Comparison of ENCODE assay signal across 10 mouse cellular contexts in genomic region chr12:75668221-75668620, GRCm38 (mm10). TPM values are rescaled to one million over a fixed set of nuclear protein-coding genes. Genes with fewer than 3 reads are reported as not detected.
DNase-seq lines count a peak whose midpoint lies in the region; ATAC-seq and TF ChIP-seq lines count a peak whose summit lies in the region.
"Had no signal": no experiment of that assay in that cellular context is flagged by ENCODE, and none has a peak within 500 bp of the region (broad histone marks: within the 10 kb centered on the region; RNA-seq: fewer than 3 reads in every experiment).

No protein-coding gene starts in this region.

- no peaks in the 10 kb centered on the region; the same call in 1 of the 2 replicates for H3K79me2 ChIP-seq in heart, adult 2 months (replicated peaks; ENCODE audit: control insufficient read depth, insufficient read depth, low read length)
- H3K79me2 ChIP-seq in myocyte (ENCODE audit: control insufficient read depth, insufficient read depth) = peaks cover 17% of the 10 kb centered on the region

- no peak overlapping the region for H3K4me3 ChIP-seq in heart, embryonic 14.5 days (ENCODE audit: control insufficient read depth in 1 of 2, insufficient read depth in 1 of 2, low read depth in 1 of 2, low read length in 2 of 2)
- no peak overlapping the region for H3K4me3 ChIP-seq in heart, adult 2 months
- peak overlapping the region; percentile 83; the same call in 1 of the 2 replicates for H3K4me3 ChIP-seq in midbrain, embryonic 10.5 days
- H3K4me3 ChIP-seq in midbrain, embryonic 11.5 days (ENCODE audit: low read depth, low read length) = no peak overlapping the region
- H3K4me3 ChIP-seq in forebrain, embryonic 14.5 days (ENCODE audit: low read depth, low read length) = no peak overlapping the region
- H3K4me3 ChIP-seq in myocyte = peak overlapping the region; percentile 49

- H3K27ac ChIP-seq in heart, embryonic 14.5 days (replicated peaks in 1 of 2; ENCODE audit: control insufficient read depth in 1 of 2, insufficient read depth in 1 of 2, low read depth in 2 of 2, low read length in 2 of 2) = no peak overlapping the region
- H3K27ac ChIP-seq in heart, adult 2 months = no peak overlapping the region
- H3K27ac ChIP-seq in midbrain, embryonic 10.5 days (replicated peaks) = no peak overlapping the region
- H3K27ac ChIP-seq in midbrain, embryonic 11.5 days (ENCODE audit: low read depth, low read length) = no peak overlapping the region
- no peak overlapping the region for H3K27ac ChIP-seq in forebrain, embryonic 14.5 days (ENCODE audit: low read depth, low read length)

- H3K9ac ChIP-seq in heart, embryonic 14.5 days (ENCODE audit: low read length) = no peak overlapping the region; the same call in 1 of the 2 replicates
- H3K9ac ChIP-seq in heart, adult 2 months (ENCODE audit: low read depth, low read length) = no peak overlapping the region
- H3K9ac ChIP-seq in midbrain, embryonic 11.5 days (ENCODE audit: low read length) = no peak overlapping the region
- H3K9ac ChIP-seq in forebrain, embryonic 14.5 days (ENCODE audit: low read length) = no peak overlapping the region

- peaks cover 6 to 18% of the 10 kb centered on the region in 2 experiments for H3K4me1 ChIP-seq in heart, embryonic 14.5 days (ENCODE audit: control insufficient read depth in 2 of 2, insufficient read depth in 2 of 2, low read length in 2 of 2)
- 0 out of 2 replicates have a peak, but pooled peaks cover 1% of the 10 kb centered on the region for H3K4me1 ChIP-seq in heart, adult 2 months (ENCODE audit: control insufficient read depth, insufficient read depth, low read length)
- H3K4me1 ChIP-seq in midbrain, embryonic 10.5 days = peaks cover 43% of the 10 kb centered on the region
- peaks cover 12% of the 10 kb centered on the region for H3K4me1 ChIP-seq in midbrain, embryonic 11.5 days (ENCODE audit: control insufficient read depth, insufficient read depth, low read length)
- H3K4me1 ChIP-seq in forebrain, embryonic 14.5 days (ENCODE audit: control insufficient read depth, insufficient read depth, low read length) = peaks cover 15% of the 10 kb centered on the region

- no peaks in the 10 kb centered on the region for H3K36me3 ChIP-seq in heart, embryonic 14.5 days (ENCODE audit: control insufficient read depth, insufficient read depth, low read length)
- no peaks in the 10 kb centered on the region; the same call in 1 of the 2 replicates for H3K36me3 ChIP-seq in heart, adult 2 months (ENCODE audit: control insufficient read depth, insufficient read depth, low read length)
- no peaks in the 10 kb centered on the region for H3K36me3 ChIP-seq in midbrain, embryonic 10.5 days
- H3K36me3 ChIP-seq in midbrain, embryonic 11.5 days (ENCODE audit: control insufficient read depth, insufficient read depth, low read length) = no peaks in the 10 kb centered on the region
- H3K36me3 ChIP-seq in forebrain, embryonic 14.5 days (ENCODE audit: control insufficient read depth, insufficient read depth, low read length) = no peaks in the 10 kb centered on the region
- H3K36me3 ChIP-seq in myocyte (ENCODE audit: control insufficient read depth, insufficient read depth) = no peaks in the 10 kb centered on the region

- no peak for TF ChIP-seq POLR2A in heart, adult 2 months (IDR thresholded peaks at IDR 0.05; ENCODE audit: insufficient read depth, low read depth, low read length)
- no peak for TF ChIP-seq POLR2A in myocyte (IDR thresholded peaks at IDR 0.05; ENCODE audit: insufficient read length, low read depth)

- H3ac ChIP-seq in myocyte (ENCODE audit: control insufficient read depth, insufficient read length) = peak overlapping the region; percentile 51

- H3K4me2 ChIP-seq in heart, embryonic 14.5 days (ENCODE audit: low read length) = peak overlapping the region; percentile 91
- no peak overlapping the region; the same call in 1 of the 2 replicates for H3K4me2 ChIP-seq in midbrain, embryonic 11.5 days
- H3K4me2 ChIP-seq in forebrain, embryonic 14.5 days (ENCODE audit: low read length) = peak overlapping the region; percentile 88; the same call in 1 of the 2 replicates
- H3K4me2 ChIP-seq in myocyte (ENCODE audit: low read depth) = peak overlapping the region; percentile 96

- H3K9me3 ChIP-seq in heart, embryonic 14.5 days (ENCODE audit: control insufficient read depth, low read length) = no peaks in the 10 kb centered on the region
- H3K9me3 ChIP-seq in midbrain, embryonic 10.5 days (replicated peaks) = no peaks in the 10 kb centered on the region
- H3K9me3 ChIP-seq in midbrain, embryonic 11.5 days (ENCODE audit: control insufficient read depth, low read length) = no peaks in the 10 kb centered on the region
- H3K9me3 ChIP-seq in forebrain, embryonic 14.5 days (replicated peaks; ENCODE audit: control insufficient read depth, low read length) = no peaks in the 10 kb centered on the region

- intact Hi-C loops in heart, adult 2 months (cut with DNase I) = no loop called here

- H3K27me3 ChIP-seq in heart, embryonic 14.5 days (ENCODE audit: control insufficient read depth, insufficient read depth, low read length) = no peaks in the 10 kb centered on the region
- H3K27me3 ChIP-seq in heart, adult 2 months (ENCODE audit: control insufficient read depth, insufficient read depth, low read length) = no peaks in the 10 kb centered on the region
- no peaks in the 10 kb centered on the region for H3K27me3 ChIP-seq in midbrain, embryonic 10.5 days (ENCODE audit: low read depth, poor library complexity, severe bottlenecking)
- H3K27me3 ChIP-seq in midbrain, embryonic 11.5 days (ENCODE audit: control insufficient read depth, insufficient read depth, low read length) = no peaks in the 10 kb centered on the region
- H3K27me3 ChIP-seq in forebrain, embryonic 14.5 days (replicated peaks; ENCODE audit: control insufficient read depth, insufficient read depth, low read length) = no peaks in the 10 kb centered on the region
- H3K27me3 ChIP-seq in myocyte (ENCODE audit: control insufficient read depth, insufficient read depth, insufficient read length) = no peaks in the 10 kb centered on the region

- no peak for ATAC-seq in heart, embryonic 14.5 days (ENCODE audit: insufficient number of reproducible peaks, insufficient read depth, low FRiP score, low read depth)
- ATAC-seq in midbrain, embryonic 11.5 days (ENCODE audit: low FRiP score) = no peak
- ATAC-seq in forebrain, embryonic 14.5 days = no peak
- ATAC-seq in cerebellum, adult (ENCODE audit: insufficient number of reproducible peaks, low FRiP score, low TSS enrichment) = no peak

- no peak for TF ChIP-seq EP300 in heart, adult 2 months (IDR thresholded peaks at IDR 0.05; ENCODE audit: insufficient read depth, low read depth, low read length)

- DNase-seq in heart, adult 2 months = no peak
- no peak for DNase-seq in midbrain, embryonic 10.5 days (ENCODE audit: low spot score)
- DNase-seq in midbrain, embryonic 11.5 days (ENCODE audit: low spot score, missing footprints) = no peak
- DNase-seq in forebrain, embryonic 14.5 days (ENCODE audit: low spot score) = no peak
- DNase-seq in adrenal gland, postnatal 25 days = no peak
- DNase-seq: adrenal gland, postnatal 14 days; heart, adult 18-20 months had no signal

- no peak for TF ChIP-seq CTCF in heart, adult 2 months (IDR thresholded peaks at IDR 0.05)

- 88% methylated on average over 2 of the region's 2 CpGs for WGBS in heart, embryonic 14.5 days
- 93% methylated on average over 2 of the region's 2 CpGs for WGBS in heart, adult 2 months
- WGBS in midbrain, embryonic 10.5 days = 91% methylated on average over 2 of the region's 2 CpGs
- WGBS in midbrain, embryonic 11.5 days = 94% methylated on average over 2 of the region's 2 CpGs
- WGBS in forebrain, embryonic 14.5 days = 93% methylated on average over 2 of the region's 2 CpGs

TF ChIP-seq in myocyte, 11 proteins besides CTCF, POLR2A, EP300 and RAD21:
- TF ChIP-seq TCF3 (IDR thresholded peaks at IDR 0.05; ENCODE audit: insufficient read length, low read depth) (no peak), USF1 (IDR thresholded peaks at IDR 0.05; ENCODE audit: low read depth) (no peak), SRF (IDR thresholded peaks at IDR 0.05; ENCODE audit: control insufficient read depth, insufficient read length, low read depth) (no peak), MYOG (IDR thresholded peaks at IDR 0.05; ENCODE audit: control insufficient read depth in 1 of 3, insufficient read depth in 1 of 3, insufficient read length in 2 of 3, low read depth in 2 of 3) (no peak), MYOD1 (IDR thresholded peaks at IDR 0.05; ENCODE audit: control insufficient read depth in 1 of 3, insufficient read length in 2 of 3, low read depth in 2 of 3) (no peak), E2F4 (IDR thresholded peaks at IDR 0.05; ENCODE audit: insufficient read depth) (no peak), REST (IDR thresholded peaks at IDR 0.05; ENCODE audit: insufficient read depth, insufficient read length) (no peak), MAX (IDR thresholded peaks at IDR 0.05; ENCODE audit: low read depth) (no peak), CEBPB (IDR thresholded peaks at IDR 0.05; ENCODE audit: insufficient read depth, poor library complexity, severe bottlenecking) (no peak), TCF12 (IDR thresholded peaks at IDR 0.05; ENCODE audit: insufficient read depth, poor library complexity, severe bottlenecking) (no peak), POLR2AphosphoS2 (IDR thresholded peaks at IDR 0.05; ENCODE audit: insufficient read length, low read depth) (no peak)

RNA-seq across cellular contexts. Expression of gene Wdr89, which starts 1.1 kb away (rescaled TPM):
- polyA plus RNA-seq in heart, embryonic 14.5 days (2014; fragmentation: Nextera tagmentation; extraction: Ambion mirVana) = 7.6 and 7.8 TPM in 2 replicates
- 1 to 10 TPM; 2.8 TPM for total RNA-seq in heart, adult 2 months (2021)
- polyA plus RNA-seq in heart, adult 2 months (2012; rRNA removed) = 2.1 and 2.6 TPM in 2 replicates
- 10.4 and 12.8 TPM in 2 replicates for polyA plus RNA-seq in midbrain, embryonic 10.5 days (2016; fragmentation: Nextera tagmentation; extraction: Ambion mirVana)
- 10.5 and 11.1 TPM in 2 replicates for polyA plus RNA-seq in midbrain, embryonic 11.5 days (2014; fragmentation: Nextera tagmentation; extraction: Ambion mirVana)
- polyA plus RNA-seq in forebrain, embryonic 14.5 days (2014; fragmentation: Nextera tagmentation; extraction: Ambion mirVana) = 5.6 and 6.6 TPM in 2 replicates
- polyA plus RNA-seq in myocyte (2012; fragmentation: generic; extraction: Trizol) = 25.9 TPM
- total RNA-seq in adrenal gland, postnatal 25 days (2021) = 4.1 and 5.0 TPM in 2 replicates

Comparison
In these comparisons a context has a peak if more than half of its experiments do, and no peak if none do; other contexts are left out.
1. H3K4me3 ChIP-seq: peak in midbrain, embryonic 10.5 days (single experiment) and myocyte (single experiment); none in heart, embryonic 14.5 days (0 of 2), heart, adult 2 months (single experiment), midbrain, embryonic 11.5 days (single experiment) and forebrain, embryonic 14.5 days (single experiment).